Mouse (Mus musculus) ES-E14 (cell line): ENCODE measurements around the gene Pitpnm3.

Experiments used
- CHD2 ChIP-seq: IDR thresholded peaks from 2 replicates; pipeline ENCODE4 v1.6.1; 2014; ENCODE audit warnings: mild to moderate bottlenecking, low read depth, low read length, inconsistent platforms
- HCFC1 ChIP-seq: IDR thresholded peaks from 2 replicates; pipeline ENCODE4 v1.6.1; 2012; ENCODE audit warnings: low read length, inconsistent platforms, borderline replicate concordance; ENCODE audit not compliant: insufficient read depth
- ZC3H11A ChIP-seq: IDR thresholded peaks from 2 replicates; pipeline ENCODE4 v1.6.1; 2012; ENCODE audit warnings: low read depth, mild to moderate bottlenecking, inconsistent platforms, low read length, borderline replicate concordance
- ZNF384 ChIP-seq: IDR thresholded peaks from 2 replicates; pipeline ENCODE4 v1.6.1; 2012; ENCODE audit warnings: low read depth, low read length, inconsistent platforms

DNA sequence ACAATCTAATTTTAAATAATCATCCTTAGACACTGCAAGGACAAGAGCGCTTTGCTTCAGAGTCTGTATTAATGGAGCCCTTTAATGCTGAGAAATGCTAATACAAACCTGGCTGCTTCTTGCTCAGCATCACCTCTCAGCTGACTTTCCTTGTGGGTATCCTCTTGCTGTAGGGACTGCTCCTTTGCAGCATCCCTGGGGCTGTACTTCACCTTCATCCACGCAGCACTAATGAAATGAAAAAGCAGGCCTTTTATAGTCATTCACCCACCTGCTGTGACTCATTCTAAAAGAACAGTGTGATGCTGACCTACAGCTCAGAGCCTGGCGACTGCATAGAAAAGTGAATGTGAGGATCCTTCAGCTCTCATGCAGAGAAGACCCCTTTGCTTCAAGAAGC lies 41.0 kb upstream of the Pitpnm3 start:
- no peak for TF ChIP-seq HCFC1
- no peak for TF ChIP-seq ZNF384
- no peak for TF ChIP-seq CHD2
- no peak for TF ChIP-seq ZC3H11A
